Comparison of ENCODE assay signal across 14 mouse cellular contexts in the genomic region with DNA sequence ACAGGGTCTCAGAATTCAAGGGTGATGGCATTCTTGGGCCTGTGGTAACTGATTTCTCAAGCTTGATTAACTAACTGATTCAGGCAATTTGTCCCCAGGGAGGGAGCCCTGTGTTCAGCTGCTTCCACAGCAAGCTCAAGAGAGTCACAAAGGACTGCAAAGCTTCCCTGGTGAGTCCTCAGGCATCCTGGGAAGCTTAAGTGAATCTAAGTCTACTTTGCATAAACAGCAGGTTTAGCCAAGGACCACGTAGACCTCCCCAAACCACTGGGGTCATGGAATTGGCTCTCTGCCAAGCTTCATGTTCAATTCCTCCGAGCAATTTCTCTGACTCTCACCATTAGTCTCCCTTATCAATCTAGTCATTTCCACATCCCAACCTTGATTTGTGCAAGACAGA. TPM values are rescaled to one million over a fixed set of nuclear protein-coding genes. Genes with fewer than 3 reads are reported as not detected.
DNase-seq lines count a peak whose midpoint lies in the region; ATAC-seq lines count a peak whose summit lies in the region.
"Had no signal": no experiment of that assay in that cellular context is flagged by ENCODE, and none has a peak within 500 bp of the region (broad histone marks: within the 10 kb centered on the region; RNA-seq: fewer than 3 reads in every experiment).

No protein-coding gene starts in this region.

- H3K27ac ChIP-seq in midbrain, embryonic 13.5 days: no peak overlapping the region
- H3K27ac ChIP-seq in midbrain, embryonic 10.5 days (replicated peaks): no peak overlapping the region
- H3K27ac ChIP-seq in liver, embryonic 13.5 days: peak overlapping the region; percentile 14; the same call in 1 of the 2 replicates
- H3K27ac ChIP-seq: liver, embryonic 14.5 days had no signal

- H3K27me3 ChIP-seq in midbrain, embryonic 13.5 days: peaks cover 2% of the 10 kb centered on the region; the same call in 1 of the 2 replicates
- no peaks in the 10 kb centered on the region for H3K27me3 ChIP-seq in midbrain, embryonic 10.5 days (ENCODE audit: low read depth, poor library complexity, severe bottlenecking)
- no peaks in the 10 kb centered on the region for H3K27me3 ChIP-seq in liver, embryonic 13.5 days
- H3K27me3 ChIP-seq: heart, embryonic 12.5 days had no signal

- no peak overlapping the region for H3K9ac ChIP-seq in midbrain, embryonic 13.5 days (replicated peaks)
- no peak overlapping the region for H3K9ac ChIP-seq in liver, embryonic 13.5 days
- H3K9ac ChIP-seq: heart, embryonic 12.5 days; liver, embryonic 14.5 days had no signal

- H3K36me3 ChIP-seq in midbrain, embryonic 13.5 days: no peaks in the 10 kb centered on the region
- H3K36me3 ChIP-seq in midbrain, embryonic 10.5 days: no peaks in the 10 kb centered on the region
- H3K36me3 ChIP-seq in liver, embryonic 13.5 days: no peaks in the 10 kb centered on the region
- H3K36me3 ChIP-seq: heart, embryonic 12.5 days had no signal

- peak; percentile 41; the same call in 1 of the 2 replicates for ATAC-seq in midbrain, embryonic 13.5 days
- ATAC-seq in liver, embryonic 13.5 days (ENCODE audit: low read depth): no peak
- ATAC-seq in granulocyte monocyte progenitor cell, adult 5-6 weeks (replicated peaks; ENCODE audit: poor library complexity, severe bottlenecking): no peak
- ATAC-seq: intestine, postnatal 0 days had no signal

- peaks cover 28% of the 10 kb centered on the region for H3K4me1 ChIP-seq in midbrain, embryonic 13.5 days (replicated peaks)
- H3K4me1 ChIP-seq in midbrain, embryonic 10.5 days: peaks cover 17% of the 10 kb centered on the region; the same call in 1 of the 2 replicates
- peaks cover 48% of the 10 kb centered on the region for H3K4me1 ChIP-seq in liver, embryonic 13.5 days (replicated peaks)

- 4% methylated on average over 2 of the region's 2 CpGs for WGBS in midbrain, embryonic 13.5 days
- WGBS in midbrain, embryonic 10.5 days: 27% methylated on average over 2 of the region's 2 CpGs
- 46% methylated on average over 2 of the region's 2 CpGs for WGBS in liver, embryonic 13.5 days (ENCODE audit: insufficient replicate concordance)

- no peak overlapping the region for H3K4me3 ChIP-seq in midbrain, embryonic 13.5 days (replicated peaks)
- no peak overlapping the region for H3K4me3 ChIP-seq in midbrain, embryonic 10.5 days
- H3K4me3 ChIP-seq in liver, embryonic 13.5 days (replicated peaks): no peak overlapping the region
- H3K4me3 ChIP-seq: heart, embryonic 12.5 days had no signal

- H3K9me3 ChIP-seq in midbrain, embryonic 13.5 days: no peaks in the 10 kb centered on the region
- no peaks in the 10 kb centered on the region for H3K9me3 ChIP-seq in midbrain, embryonic 10.5 days (replicated peaks)
- H3K9me3 ChIP-seq in liver, embryonic 13.5 days (replicated peaks): no peaks in the 10 kb centered on the region
- H3K9me3 ChIP-seq: heart, embryonic 12.5 days had no signal

- no peak overlapping the region for H3K4me2 ChIP-seq in midbrain, embryonic 13.5 days (replicated peaks)
- H3K4me2 ChIP-seq in liver, embryonic 13.5 days: no peak overlapping the region
- H3K4me2 ChIP-seq: heart, embryonic 12.5 days had no signal

- peak; percentile 40 for DNase-seq in gastrocnemius, adult 18-20 months (ENCODE audit: low spot score)
- no peak for DNase-seq in gastrocnemius, postnatal 25 days
- no peak for DNase-seq in midbrain, embryonic 10.5 days (ENCODE audit: low spot score)
- DNase-seq in NIH3T3 (ENCODE audit: low read depth): peak; percentile 17
- no peak for DNase-seq in liver, embryonic 13.5 days
- no peak for DNase-seq in layer of hippocampus, adult 11-12 months (ENCODE audit: low spot score)
- DNase-seq: cerebellum, adult 2 months; kidney, postnatal 36 days; thymus, postnatal 14 days had no signal

RNA-seq across cellular contexts. Expression of a gene that starts 12.2 kb away (rescaled TPM):
- 1 to 10 TPM; 7.1 to 7.4 TPM for total RNA-seq in gastrocnemius, adult 18-20 months (2021)
- 1 to 10 TPM; 4.8 to 9.4 TPM for total RNA-seq in gastrocnemius, postnatal 25 days (2021)
- polyA plus RNA-seq in midbrain, embryonic 13.5 days (2015; fragmentation: Nextera tagmentation; extraction: Ambion mirVana): 8.3 and 8.7 TPM in 2 replicates
- polyA plus RNA-seq in midbrain, embryonic 10.5 days (2016; fragmentation: Nextera tagmentation; extraction: Ambion mirVana): 2.0 and 3.1 TPM in 2 replicates
- 6.5 and 8.4 TPM in 2 replicates for polyA plus RNA-seq in liver, embryonic 13.5 days (2015; fragmentation: Nextera tagmentation; extraction: Ambion mirVana)
- total RNA-seq in granulocyte monocyte progenitor cell, adult 5-6 weeks (2014; fragmentation: Nextera tagmentation): 0.49 and 2.6 TPM in 2 replicates
- 2.2 and 3.8 TPM in 2 replicates for total RNA-seq in granulocyte monocyte progenitor cell, adult 5-6 weeks (2017)

Comparison
In these comparisons a context has a peak if more than half of its experiments do, and no peak if none do; other contexts are left out.
1. DNase-seq: peak in gastrocnemius, adult 18-20 months (single experiment) and NIH3T3 (single experiment); none in gastrocnemius, postnatal 25 days (single experiment), midbrain, embryonic 10.5 days (single experiment), liver, embryonic 13.5 days (single experiment) and layer of hippocampus, adult 11-12 months (single experiment).